Mouse (Mus musculus) embryonic facial prominence, embryonic 14.5 days (tissue): ENCODE data around the gene Cxcl3. TPM values are rescaled to one million over a fixed set of nuclear protein-coding genes. Genes with fewer than 3 reads are reported as not detected.

ENCODE experiments used
- ATAC-seq: fragments of 200-750 bp; cut with Nextera tagmentation; 2 replicates; pipeline ENCODE4 v1.8.0; 2017; ENCODE audit warnings: low read depth, moderate number of reproducible peaks, moderate TSS enrichment
- DNase-seq: peaks from one replicate; pipeline ENCODE4 v3.0.0-alpha.2; 2015; ENCODE audit warnings: low spot score
- H3K27ac ChIP-seq: fragments of 300-500 bp; sonication (generic); replicated peaks from 2 replicates; pipeline ENCODE4 v1.5.1; 2014; ENCODE audit warnings: low read depth, mild to moderate bottlenecking, low read length, moderate library complexity
- H3K27me3 ChIP-seq: fragments of 300-500 bp; sonication (generic); replicated peaks from 2 replicates; pipeline ENCODE4 v1.6.1; 2014; ENCODE audit warnings: low read length; ENCODE audit not compliant: control insufficient read depth, insufficient read depth
- H3K36me3 ChIP-seq: fragments of 300-500 bp; sonication (generic); 2 replicates; pipeline ENCODE4 v1.6.1; 2014; ENCODE audit warnings: low read length, mixed read lengths; ENCODE audit not compliant: control insufficient read depth, insufficient read depth
- H3K4me1 ChIP-seq: fragments of 300-500 bp; sonication (generic); 2 replicates; pipeline ENCODE4 v1.6.1; 2014; ENCODE audit warnings: antibody characterized with exemption, low read length; ENCODE audit not compliant: control insufficient read depth, insufficient read depth
- H3K4me2 ChIP-seq: fragments of 300-500 bp; sonication (generic); 2 replicates; pipeline ENCODE4 v1.6.1; 2014; ENCODE audit warnings: low read depth, mild to moderate bottlenecking, low read length, moderate library complexity, mixed read lengths
- H3K4me3 ChIP-seq: fragments of 300-500 bp; sonication (generic); 2 replicates; pipeline ENCODE4 v1.5.1; 2014; ENCODE audit warnings: low read depth, mild to moderate bottlenecking, low read length
- H3K9ac ChIP-seq: fragments of 300-500 bp; sonication (generic); 2 replicates; pipeline ENCODE4 v1.6.1; 2014; ENCODE audit warnings: low read depth, mild to moderate bottlenecking, low read length, moderate library complexity, mixed read lengths
- H3K9me3 ChIP-seq: fragments of 300-500 bp; sonication (generic); 2 replicates; pipeline ENCODE4 v1.6.1; 2016; ENCODE audit warnings: low read length; ENCODE audit not compliant: control insufficient read depth
- WGBS: fragments of 180-500 bp; shearing (Covaris S2); extraction: QIAGEN DNeasy Blood & Tissue Kit; methylation state at CpG from one replicate; pipeline ENCODE4 v1.1.7; 2014; 5-methylcytosine and 5-hydroxymethylcytosine counted together
- polyA plus RNA-seq: library from polyadenylated mRNA; unstranded; fragments of >200 nt; fragmentation: Nextera tagmentation; extraction: Ambion mirVana; gene quantifications from 2 replicates; pipeline ENCODE4 v1.2.1, GENCODE M21; 2014

Cxcl3 gene
- polyA plus RNA-seq, 1 experiment from 2014 or later = 0.17 TPM

- H3K27me3 ChIP-seq = peaks cover 7% of the 10 kb centered on the region
- no peak for DNase-seq
- H3K27ac ChIP-seq = no peak overlapping the region
- H3K4me1 ChIP-seq = peaks cover 10% of the 10 kb centered on the region; the same call in 1 of the 2 replicates
- H3K4me2 ChIP-seq = no peak overlapping the region
- no peaks in the 10 kb centered on the region for H3K36me3 ChIP-seq
- no peak for ATAC-seq
- H3K9me3 ChIP-seq = no peaks in the 10 kb centered on the region
- 50% methylated on average over 12 of the region's 12 CpGs for WGBS
- H3K9ac ChIP-seq = no peak overlapping the region
- H3K4me3 ChIP-seq = no peak overlapping the region
These were observed 21.8 kb upstream of the Cxcl3 start for GRCm38 (mm10) chr5:90763912-90764665.

- Histone ChIP-seq H3K27me3 (no peaks in the 10 kb centered on the region), H3K4me1 (0 out of 2 replicates have a peak, but pooled peaks cover 5% of the 10 kb centered on the region), H3K9ac (no peak overlapping the region), H3K27ac (no peak overlapping the region), H3K4me2 (no peak overlapping the region), H3K9me3 (no peaks in the 10 kb centered on the region), H3K4me3 (no peak overlapping the region), H3K36me3 (no peaks in the 10 kb centered on the region)
- WGBS = 57% methylated on average over 8 of the region's 8 CpGs
- peak; percentile 48 for DNase-seq
- no peak for ATAC-seq
These were observed 19.9 kb upstream of the Cxcl3 start for GRCm38 (mm10) chr5:90765821-90766606.

GRCm38 (mm10) chr5:90768218-90768617, 17.7 kb upstream of the Cxcl3 start, which contains the start of gene Ppbp:
Ppbp (plus strand) TSS chr5:90768518.
- Histone ChIP-seq H3K9ac (no peak within 1 kb of the TSS), H3K9me3 (no peaks in the 10 kb centered on the region), H3K27me3 (no peaks in the 10 kb centered on the region), H3K4me3 (no peak within 1 kb of the TSS), H3K4me1 (peaks cover 5% of the 10 kb centered on the region; the same call in 1 of the 2 replicates), H3K4me2 (no peak within 1 kb of the TSS), H3K36me3 (no peaks in the 10 kb centered on the region), H3K27ac (no peak within 1 kb of the TSS)
- 51% methylated on average over 3 of the region's 3 CpGs for WGBS
- DNase-seq (no peak), ATAC-seq (no peak)

- DNase-seq (no peak), ATAC-seq (no peak)
- Histone ChIP-seq H3K27ac (no peak overlapping the region), H3K36me3 (no peaks in the 10 kb centered on the region), H3K27me3 (no peaks in the 10 kb centered on the region), H3K4me1 (no peaks in the 10 kb centered on the region; the same call in 1 of the 2 replicates), H3K4me3 (no peak overlapping the region), H3K4me2 (no peak overlapping the region), H3K9ac (no peak overlapping the region), H3K9me3 (no peaks in the 10 kb centered on the region)
- WGBS = 69% methylated on average over 3 of the region's 3 CpGs
These were observed 14.5 kb upstream of the Cxcl3 start for GRCm38 (mm10) chr5:90771369-90771768.

- H3K27ac ChIP-seq = no peak within 1 kb of the TSS; the same call in 1 of the 2 replicates
- 84% methylated on average over 16 of the region's 16 CpGs for WGBS
- ATAC-seq (no peak), DNase-seq (no peak)
- H3K4me2 ChIP-seq = no peak within 1 kb of the TSS
- H3K9ac ChIP-seq = no peak within 1 kb of the TSS
- H3K9me3 ChIP-seq = no peaks in the 10 kb centered on the region
- H3K27me3 ChIP-seq = no peaks in the 10 kb centered on the region; the same call in 1 of the 2 replicates
- H3K4me3 ChIP-seq = no peak within 1 kb of the TSS
- H3K36me3 ChIP-seq = no peaks in the 10 kb centered on the region
- H3K4me1 ChIP-seq = no peaks in the 10 kb centered on the region; the same call in 1 of the 2 replicates
These were observed 13.8 kb upstream of the Cxcl3 start, which contains the start of gene Pf4 for GRCm38 (mm10) chr5:90771880-90772653. Pf4 (plus strand) TSS chr5:90772435.

- no peaks in the 10 kb centered on the region; the same call in 1 of the 2 replicates for H3K4me1 ChIP-seq
These were observed 10.3 kb upstream of the Cxcl3 start for GRCm38 (mm10) chr5:90775562-90775961.

GRCm38 (mm10) chr5:90777621-90778020, 8.3 kb upstream of the Cxcl3 start:
- Histone ChIP-seq H3K9me3 (no peaks in the 10 kb centered on the region), H3K4me1 (no peaks in the 10 kb centered on the region; the same call in 1 of the 2 replicates), H3K36me3 (no peaks in the 10 kb centered on the region), H3K9ac (no peak overlapping the region), H3K27me3 (no peaks in the 10 kb centered on the region; the same call in 1 of the 2 replicates), H3K4me2 (no peak overlapping the region), H3K4me3 (no peak overlapping the region), H3K27ac (no peak overlapping the region)
- DNase-seq (no peak), ATAC-seq (no peak)
- WGBS = 85% methylated on average over 10 of the region's 10 CpGs

More at GRCm38 (mm10) chr5:90775562-90775961, 10.3 kb upstream of the Cxcl3 start:
- H3K27ac ChIP-seq = no peak overlapping the region
- H3K4me3 ChIP-seq = no peak overlapping the region
- ATAC-seq (no peak), DNase-seq (no peak)
- H3K36me3 ChIP-seq = no peaks in the 10 kb centered on the region
- no peaks in the 10 kb centered on the region; the same call in 1 of the 2 replicates for H3K27me3 ChIP-seq
- H3K9ac ChIP-seq = no peak overlapping the region
- H3K4me2 ChIP-seq = no peak overlapping the region
- H3K9me3 ChIP-seq = no peaks in the 10 kb centered on the region
- 81% methylated on average over 5 of the region's 5 CpGs for WGBS

- no peak for ATAC-seq
- DNase-seq = no peak
- Histone ChIP-seq H3K4me2 (no peak overlapping the region), H3K9me3 (no peaks in the 10 kb centered on the region), H3K27ac (no peak overlapping the region), H3K36me3 (no peaks in the 10 kb centered on the region), H3K4me1 (no peaks in the 10 kb centered on the region; the same call in 1 of the 2 replicates), H3K9ac (no peak overlapping the region), H3K27me3 (no peaks in the 10 kb centered on the region; the same call in 1 of the 2 replicates), H3K4me3 (no peak overlapping the region)
- WGBS = 80% methylated on average over 6 of the region's 6 CpGs
These were observed 7.0 kb upstream of the Cxcl3 start for GRCm38 (mm10) chr5:90778856-90779255.
